Mouse (Mus musculus) neural tube, embryonic 11.5 days (tissue): ENCODE measurements around the gene Tnfrsf17. TPM values are rescaled to one million over a fixed set of nuclear protein-coding genes. Genes with fewer than 3 reads are reported as not detected.
"Not testable (repeated sequence)": the region's sequence is repeated elsewhere in the genome, so short reads cannot be mapped to it uniquely, and the experiment has no call there.

ENCODE experiments used
- ATAC-seq: fragments of 200-750 bp; cut with Nextera tagmentation; 2 replicates; pipeline ENCODE4 v1.8.0; 2017; ENCODE audit warnings: moderate number of reproducible peaks, mild to moderate bottlenecking, moderate TSS enrichment, moderate library complexity; ENCODE audit not compliant: insufficient read depth, low FRiP score, low TSS enrichment
- DNase-seq: peaks from one replicate; pipeline ENCODE4 v3.0.0-alpha.2; 2015; ENCODE audit warnings: low spot score
- H3K27ac ChIP-seq: fragments of 300-500 bp; sonication (generic); 2 replicates; pipeline ENCODE4 v1.5.1; 2014; ENCODE audit warnings: low read depth, mild to moderate bottlenecking, low read length
- H3K27me3 ChIP-seq: fragments of 300-500 bp; sonication (generic); 2 replicates; pipeline ENCODE4 v1.6.1; 2014; ENCODE audit warnings: mild to moderate bottlenecking, low read length, mixed read lengths; ENCODE audit not compliant: control insufficient read depth, insufficient read depth
- H3K36me3 ChIP-seq: fragments of 300-500 bp; sonication (generic); 2 replicates; pipeline ENCODE4 v1.6.1; 2014; ENCODE audit warnings: mild to moderate bottlenecking, low read length, moderate library complexity, mixed read lengths; ENCODE audit not compliant: control insufficient read depth, insufficient read depth
- H3K4me1 ChIP-seq: fragments of 300-500 bp; sonication (generic); 2 replicates; pipeline ENCODE4 v1.6.1; 2014; ENCODE audit warnings: low read length, mixed read lengths; ENCODE audit not compliant: control insufficient read depth, insufficient read depth
- H3K4me2 ChIP-seq: fragments of 300-500 bp; sonication (generic); 2 replicates; pipeline ENCODE4 v1.6.1; 2014; ENCODE audit warnings: low read depth, mild to moderate bottlenecking, moderate library complexity
- H3K4me3 ChIP-seq: fragments of 300-500 bp; sonication (generic); 2 replicates; pipeline ENCODE4 v1.5.1; 2014; ENCODE audit warnings: low read depth, low read length
- H3K9ac ChIP-seq: fragments of 300-500 bp; sonication (generic); 2 replicates; pipeline ENCODE4 v1.6.1; 2014; ENCODE audit warnings: mild to moderate bottlenecking, low read length
- H3K9me3 ChIP-seq: fragments of 300-500 bp; sonication (generic); 2 replicates; pipeline ENCODE4 v1.6.1; 2016; ENCODE audit warnings: low read length; ENCODE audit not compliant: control insufficient read depth
- WGBS: fragments of 180-500 bp; shearing (Covaris S2); extraction: QIAGEN DNeasy Blood & Tissue Kit; methylation state at CpG from one replicate; pipeline ENCODE4 v1.1.7; 2014; 5-methylcytosine and 5-hydroxymethylcytosine counted together
- polyA plus RNA-seq: library from polyadenylated mRNA; unstranded; fragments of >200 nt; fragmentation: Nextera tagmentation; extraction: Ambion mirVana; gene quantifications from 2 replicates; pipeline ENCODE4 v1.2.1, GENCODE M21; 2014

Gene Tnfrsf17
- polyA plus RNA-seq, 1 experiment from 2014 or later: not detected

- WGBS: 79% methylated on average over 2 of the region's 2 CpGs
- no peak for DNase-seq
- no peaks in the 10 kb centered on the region for H3K36me3 ChIP-seq
- H3K4me2 ChIP-seq: no peak overlapping the region
- ATAC-seq: no peak
- no peaks in the 10 kb centered on the region for H3K27me3 ChIP-seq
- H3K4me3 ChIP-seq: no peak overlapping the region
- H3K9ac ChIP-seq: no peak overlapping the region
- no peaks in the 10 kb centered on the region for H3K9me3 ChIP-seq
- H3K27ac ChIP-seq: no peak overlapping the region
- H3K4me1 ChIP-seq: no peaks in the 10 kb centered on the region
These were observed 27.7 kb upstream of the Tnfrsf17 start for GRCm38 (mm10) chr16:11285949-11286348.

DNA sequence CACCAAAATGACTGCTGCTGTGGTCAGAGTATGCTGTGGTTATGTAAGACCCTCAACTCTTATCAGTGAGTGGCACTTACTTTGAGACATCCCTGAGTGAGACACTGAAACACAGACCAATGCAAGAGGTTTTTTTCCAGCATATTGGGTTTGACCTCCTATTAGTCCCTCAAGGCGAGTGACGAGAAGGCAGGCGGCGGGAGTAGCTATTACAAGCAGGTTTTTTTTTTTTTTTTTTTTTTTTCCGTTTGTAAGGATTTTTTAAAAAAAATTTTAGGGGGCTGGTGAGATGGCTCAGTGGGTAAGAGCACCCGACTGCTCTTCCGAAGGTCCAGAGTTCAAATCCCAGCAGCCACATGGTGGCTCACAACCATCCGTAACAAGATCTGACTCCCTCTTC lies 24.7 kb upstream of the Tnfrsf17 start:
- H3K27ac ChIP-seq, H3K4me3 ChIP-seq, H3K4me2 ChIP-seq, H3K27me3 ChIP-seq, H3K9ac ChIP-seq, H3K9me3 ChIP-seq, DNase-seq, H3K4me1 ChIP-seq, ATAC-seq, H3K36me3 ChIP-seq: not testable (repeated sequence)
- 94% methylated on average over 7 of the region's 8 CpGs for WGBS

DNA sequence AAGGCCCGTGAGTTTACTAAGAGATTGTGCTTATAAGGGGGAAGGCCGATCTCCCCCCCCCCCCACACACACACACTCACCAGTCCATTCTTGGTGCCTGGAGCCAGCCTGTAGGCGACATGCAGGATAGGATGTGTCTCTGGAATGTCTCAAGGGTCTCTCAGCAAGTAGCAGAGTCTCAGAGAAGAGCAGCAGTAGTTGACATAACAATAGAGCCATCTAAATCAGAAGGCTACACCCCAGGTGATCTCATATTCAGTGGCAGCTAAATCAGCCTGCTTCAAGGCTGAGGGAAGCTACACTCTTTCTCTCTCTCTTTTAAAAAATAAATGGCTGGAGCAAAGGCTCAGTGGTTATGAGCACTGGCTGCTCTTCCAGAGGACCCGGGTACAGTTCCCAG lies 18.0 kb upstream of the Tnfrsf17 start:
- H3K4me3 ChIP-seq, H3K4me1 ChIP-seq, H3K36me3 ChIP-seq, H3K27me3 ChIP-seq, DNase-seq, H3K4me2 ChIP-seq, H3K9ac ChIP-seq, H3K27ac ChIP-seq, H3K9me3 ChIP-seq, ATAC-seq: not testable (repeated sequence)
- WGBS: 85% methylated on average over 4 of the region's 4 CpGs

GRCm38 (mm10) chr16:11297700-11298099 lies 15.9 kb upstream of the Tnfrsf17 start:
- not testable (repeated sequence) for H3K9me3 ChIP-seq, H3K27me3 ChIP-seq, H3K9ac ChIP-seq, DNase-seq, H3K4me2 ChIP-seq, H3K4me3 ChIP-seq, H3K27ac ChIP-seq, H3K4me1 ChIP-seq, H3K36me3 ChIP-seq, ATAC-seq
- WGBS: 74% methylated on average over 1 of the region's 1 CpGs

DNA sequence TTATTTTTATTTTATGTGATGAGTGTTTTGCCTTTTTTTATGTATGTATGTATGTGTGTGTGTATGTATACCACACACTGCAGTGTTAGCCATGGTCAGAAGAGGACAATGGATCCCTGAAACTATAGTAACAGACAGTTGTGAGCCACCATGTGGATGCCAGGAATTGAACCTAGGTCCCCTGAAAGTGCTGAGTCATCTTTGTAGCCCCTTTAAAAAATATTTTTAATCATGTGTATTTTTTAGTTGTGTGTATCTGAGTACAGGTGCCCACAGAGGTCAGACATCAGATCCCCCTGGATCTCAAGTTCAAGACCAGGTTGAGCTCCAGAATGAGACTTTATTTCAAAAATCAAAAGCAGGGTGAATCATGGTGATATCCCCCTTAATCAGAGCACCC lies 9.9 kb upstream of the Tnfrsf17 start:
- Histone ChIP-seq H3K9ac (no peak overlapping the region), H3K4me1 (no peaks in the 10 kb centered on the region), H3K4me2 (no peak overlapping the region), H3K27ac (no peak overlapping the region), H3K4me3 (no peak overlapping the region), H3K27me3 (no peaks in the 10 kb centered on the region), H3K9me3 (no peaks in the 10 kb centered on the region), H3K36me3 (no peaks in the 10 kb centered on the region)
- no peak for ATAC-seq
- DNase-seq: no peak

- ATAC-seq: no peak
- Histone ChIP-seq H3K4me2 (no peak overlapping the region), H3K4me3 (no peak overlapping the region), H3K27ac (no peak overlapping the region), H3K36me3 (no peaks in the 10 kb centered on the region), H3K9me3 (no peaks in the 10 kb centered on the region), H3K9ac (no peak overlapping the region), H3K27me3 (no peaks in the 10 kb centered on the region), H3K4me1 (no peaks in the 10 kb centered on the region)
- no peak for DNase-seq
- whole genome bisulfite sequencing: 85% methylated on average over 2 of the region's 2 CpGs
These were observed 8.1 kb upstream of the Tnfrsf17 start for GRCm38 (mm10) chr16:11305531-11305930.

DNA sequence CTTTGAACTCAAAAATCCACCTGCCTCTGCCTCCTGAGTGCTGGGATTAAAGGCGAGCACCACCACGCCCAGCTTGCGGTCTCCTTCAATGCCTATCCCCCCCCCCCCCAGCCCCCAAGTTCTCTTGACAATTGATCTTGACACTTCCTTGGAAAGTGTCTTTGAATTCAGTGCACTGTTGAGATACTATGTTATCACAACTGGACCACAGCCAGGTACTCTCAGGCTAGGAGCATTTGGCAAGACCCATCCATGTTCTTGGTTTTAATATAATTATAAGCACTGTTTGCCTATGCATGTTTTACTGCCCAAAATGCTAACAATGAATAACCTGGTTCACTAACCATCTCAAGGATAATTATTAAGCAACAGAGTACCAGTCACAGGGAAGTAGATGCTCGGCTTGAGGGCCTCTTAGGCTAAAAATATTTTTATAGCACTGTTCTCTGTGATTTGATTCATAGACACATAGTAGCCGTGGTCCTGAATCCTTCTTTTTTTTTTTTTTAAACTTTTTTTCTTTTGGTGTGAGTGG lies 2.2 kb downstream of the Tnfrsf17 start:
- Histone ChIP-seq H3K9ac (no peak overlapping the region), H3K4me2 (no peak overlapping the region), H3K36me3 (no peaks in the 10 kb centered on the region), H3K4me3 (no peak overlapping the region), H3K27me3 (no peaks in the 10 kb centered on the region), H3K27ac (no peak overlapping the region), H3K9me3 (no peaks in the 10 kb centered on the region), H3K4me1 (no peaks in the 10 kb centered on the region)
- WGBS: 85% methylated on average over 5 of the region's 5 CpGs
- no peak for ATAC-seq
- no peak for DNase-seq

GRCm38 (mm10) chr16:11316748-11317147 lies 3.1 kb downstream of the Tnfrsf17 start:
- H3K4me1 ChIP-seq: no peaks in the 10 kb centered on the region
- ATAC-seq (no peak), DNase-seq (no peak)
- no peaks in the 10 kb centered on the region for H3K36me3 ChIP-seq
- H3K9ac ChIP-seq: no peak overlapping the region
- H3K4me2 ChIP-seq: no peak overlapping the region
- H3K9me3 ChIP-seq: no peaks in the 10 kb centered on the region
- H3K4me3 ChIP-seq: no peak overlapping the region
- H3K27ac ChIP-seq: no peak overlapping the region
- WGBS: 74% methylated on average over 5 of the region's 5 CpGs
- H3K27me3 ChIP-seq: no peaks in the 10 kb centered on the region

GRCm38 (mm10) chr16:11317324-11317723 lies 3.7 kb downstream of the Tnfrsf17 start:
- H3K27me3 ChIP-seq: no peaks in the 10 kb centered on the region
- ATAC-seq (no peak), DNase-seq (no peak)
- no peaks in the 10 kb centered on the region for H3K4me1 ChIP-seq
- no peaks in the 10 kb centered on the region for H3K9me3 ChIP-seq
- no peak overlapping the region for H3K4me2 ChIP-seq
- no peaks in the 10 kb centered on the region for H3K36me3 ChIP-seq
- 64% methylated on average over 6 of the region's 6 CpGs for WGBS
- no peak overlapping the region for H3K4me3 ChIP-seq
- no peak overlapping the region for H3K27ac ChIP-seq
- H3K9ac ChIP-seq: no peak overlapping the region
